18 mouse cellular contexts compared by ENCODE assay signal in genomic region chr1:128914811-128915210, GRCm38 (mm10).
DNase-seq lines count a peak whose midpoint lies in the region; ATAC-seq lines count a peak whose summit lies in the region.
"Had no signal": no experiment of that assay in that cellular context is flagged by ENCODE, and none has a peak within 500 bp of the region (broad histone marks: within the 10 kb centered on the region; RNA-seq: fewer than 3 reads in every experiment).

No protein-coding gene starts in this region.

- 0 out of 2 replicates have a peak, but pooled peaks have one; percentile 55 for ATAC-seq in frontal cortex, adult (ENCODE audit: low TSS enrichment)
- ATAC-seq: activated CD4-positive, CD25-positive, alpha-beta regulatory T cell, adult 4 months; CD4-positive, CD25-positive, alpha-beta regulatory T cell, adult 4 months; Patski had no signal

- DNase-seq in frontal cortex, postnatal 10 days (ENCODE audit: low spot score in 2 of 2): no peak
- DNase-seq in brain, adult 2 months (ENCODE audit: low read depth, low spot score): peak; percentile 27
- no peak for DNase-seq in natural killer cell, adult 2 months (ENCODE audit: low spot score in 2 of 2)
- DNase-seq: adrenal gland, adult 2 months; adrenal gland, adult 8-10 months; adrenal gland, postnatal 10 days; adrenal gland, postnatal 14 days; adrenal gland, postnatal 25 days; adrenal gland, postnatal 36 days; B cell, adult 2 months; cerebellum, adult 11 months; cerebellum, adult 11-12 months; cerebellum, adult 18-20 months; cerebellum, adult 2 months had no signal
